Mouse (Mus musculus): ENCODE results near the gene Cpeb2. TPM values are rescaled to one million over a fixed set of nuclear protein-coding genes. Genes with fewer than 3 reads are reported as not detected.

Gene Cpeb2
- polyA plus RNA-seq, 1 experiment from 2014 or later: 1.4 TPM

- H3K27ac ChIP-seq (ENCODE audit: low read length): no peak overlapping the region
- no peak overlapping the region for H3K4me2 ChIP-seq (replicated peaks; ENCODE audit: low read depth, low read length)
- no peaks in the 10 kb centered on the region for H3K36me3 ChIP-seq (ENCODE audit: insufficient read depth, low read length)
- H3K4me3 ChIP-seq (ENCODE audit: low read length): no peak overlapping the region
- H3K9ac ChIP-seq (replicated peaks; ENCODE audit: low read length): no peak overlapping the region
- H3K4me1 ChIP-seq (ENCODE audit: insufficient read depth, low read length): no peaks in the 10 kb centered on the region
- WGBS: 90% methylated on average over 1 of the region's 1 CpGs
- ATAC-seq (ENCODE audit: low FRiP score, low TSS enrichment): no peak
- H3K27me3 ChIP-seq (ENCODE audit: insufficient read depth, low read length): no peaks in the 10 kb centered on the region
- no peaks in the 10 kb centered on the region for H3K9me3 ChIP-seq (ENCODE audit: low read length)
These were observed 104.2 kb downstream of the Cpeb2 start for GRCm38 (mm10) chr5:43337212-43337611.

- no peaks in the 10 kb centered on the region for H3K9me3 ChIP-seq (ENCODE audit: low read length)
- no peak overlapping the region for H3K9ac ChIP-seq (replicated peaks; ENCODE audit: low read length)
- no peaks in the 10 kb centered on the region for H3K27me3 ChIP-seq (ENCODE audit: insufficient read depth, low read length)
- H3K36me3 ChIP-seq (ENCODE audit: insufficient read depth, low read length): no peaks in the 10 kb centered on the region
- ATAC-seq (ENCODE audit: low FRiP score, low TSS enrichment): no peak
- H3K4me1 ChIP-seq (ENCODE audit: insufficient read depth, low read length): no peaks in the 10 kb centered on the region
- no peak overlapping the region for H3K4me3 ChIP-seq (ENCODE audit: low read length)
- no peak overlapping the region for H3K27ac ChIP-seq (ENCODE audit: low read length)
- 52% methylated on average over 10 of the region's 10 CpGs for WGBS
- no peak overlapping the region for H3K4me2 ChIP-seq (replicated peaks; ENCODE audit: low read depth, low read length)
These were observed 106.0 kb downstream of the Cpeb2 start for GRCm38 (mm10) chr5:43338771-43339475.
